Mouse (Mus musculus) B cell, adult 2 months (primary cell): ENCODE measurements around the gene Slc29a3.
"Not testable (repeated sequence)": the region's sequence is repeated elsewhere in the genome, so short reads cannot be mapped to it uniquely, and the experiment has no call there.

Experiments
- DNase-seq, 2 experiments: peaks; one replicate each; pipeline ENCODE4 v3.0.0; 2022

Gene Slc29a3

GRCm38 (mm10) chr10:60762126-60762525, 9.5 kb upstream of the Slc29a3 start:
- DNase-seq: no peak

GRCm38 (mm10) chr10:60760377-60760776, 7.8 kb upstream of the Slc29a3 start:
- DNase-seq: peak; percentile 92 to 93

GRCm38 (mm10) chr10:60756992-60757391, 4.4 kb upstream of the Slc29a3 start:
- DNase-seq: peak; percentile 64 to 70

GRCm38 (mm10) chr10:60756146-60756545, 3.6 kb upstream of the Slc29a3 start:
- peak; percentile 48 to 51 for DNase-seq

GRCm38 (mm10) chr10:60753941-60754340, 1.3 kb upstream of the Slc29a3 start:
- no peak for DNase-seq

GRCm38 (mm10) chr10:60753261-60753660, 667 bp upstream of the Slc29a3 start:
- DNase-seq: peak; percentile 55 to 58

- no peak for DNase-seq
Observed at GRCm38 (mm10) chr10:60747667-60748212, 4.9 kb downstream of the Slc29a3 start.

- peak; percentile 49 to 51 for DNase-seq
Observed at GRCm38 (mm10) chr10:60746512-60746911, 6.1 kb downstream of the Slc29a3 start.

GRCm38 (mm10) chr10:60744543-60745290, 7.9 kb downstream of the Slc29a3 start:
- peak; percentile 59 to 64 for DNase-seq

- DNase-seq: no peak
Observed at GRCm38 (mm10) chr10:60743681-60744080, 8.9 kb downstream of the Slc29a3 start.

- DNase-seq: no peak
Observed at GRCm38 (mm10) chr10:60742942-60743341, 9.7 kb downstream of the Slc29a3 start.

- not testable (repeated sequence) for DNase-seq
Observed at GRCm38 (mm10) chr10:60742296-60742695, 10.3 kb downstream of the Slc29a3 start.

GRCm38 (mm10) chr10:60741435-60741834, 11.2 kb downstream of the Slc29a3 start:
- DNase-seq: peak; percentile 29 to 42

GRCm38 (mm10) chr10:60739619-60740363, 12.8 kb downstream of the Slc29a3 start:
- peak; percentile 17 to 20 for DNase-seq

GRCm38 (mm10) chr10:60737886-60738640, 14.5 kb downstream of the Slc29a3 start:
- no peak for DNase-seq

GRCm38 (mm10) chr10:60737169-60737728, 15.3 kb downstream of the Slc29a3 start:
- no peak for DNase-seq

GRCm38 (mm10) chr10:60735737-60736136, 16.9 kb downstream of the Slc29a3 start:
- DNase-seq: no peak

- DNase-seq: no peak
Observed at GRCm38 (mm10) chr10:60733471-60733870, 19.1 kb downstream of the Slc29a3 start.

GRCm38 (mm10) chr10:60732397-60732861, 20.2 kb downstream of the Slc29a3 start:
- DNase-seq: no peak

- DNase-seq: no peak
Observed at GRCm38 (mm10) chr10:60731742-60732141, 20.9 kb downstream of the Slc29a3 start.

- no peak for DNase-seq
Observed at GRCm38 (mm10) chr10:60727301-60727700, 25.3 kb downstream of the Slc29a3 start.

- no peak for DNase-seq
Observed at GRCm38 (mm10) chr10:60726896-60727295, 25.7 kb downstream of the Slc29a3 start.

GRCm38 (mm10) chr10:60724496-60724895, 28.1 kb downstream of the Slc29a3 start:
- DNase-seq: no peak
